Mouse (Mus musculus): ENCODE measurements around the gene Panx1.

DNA sequence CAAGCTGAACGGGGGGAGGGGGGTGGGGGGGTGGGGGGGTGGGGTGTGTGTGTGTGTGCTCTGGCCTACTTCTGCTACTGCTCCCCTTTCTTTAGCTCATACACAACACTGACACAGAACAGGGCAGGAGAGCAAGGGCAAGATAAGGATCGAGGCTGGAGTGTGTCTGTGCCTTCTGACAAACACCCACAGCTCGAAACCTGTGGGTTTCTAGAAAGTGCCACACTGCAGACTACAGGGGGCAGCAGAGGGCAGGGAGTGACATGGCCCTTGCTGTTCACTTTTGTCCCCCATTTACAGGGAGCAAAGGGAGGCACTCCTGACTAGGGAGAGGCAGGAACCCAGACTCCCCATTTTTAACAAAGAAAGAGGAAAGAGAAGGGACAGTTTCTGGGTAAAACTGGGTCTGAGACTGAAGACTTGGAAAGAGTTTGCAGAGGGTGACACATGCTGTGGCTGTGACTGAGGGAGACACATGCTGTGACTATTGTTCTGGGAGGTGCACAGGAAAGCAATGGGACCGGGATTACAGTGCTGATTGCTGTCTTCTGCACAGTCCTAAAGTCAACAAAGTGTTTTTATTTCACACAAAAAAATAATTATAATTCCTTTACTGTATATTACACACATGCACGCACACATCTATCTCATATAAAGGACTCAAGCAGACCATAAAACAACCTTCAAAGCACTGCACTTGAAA lies 16.1 kb downstream of the Panx1 start:
- no peak for TF ChIP-seq GATA1 (IDR thresholded peaks at IDR 0.05; ENCODE audit: borderline replicate concordance, low read length)
- no peak for TF ChIP-seq CTCF (IDR thresholded peaks at IDR 0.05; ENCODE audit: low read depth, low read length)

Data from G1E (cell line).